Comparison of ENCODE assay signal across 8 mouse cellular contexts in the genomic region with DNA sequence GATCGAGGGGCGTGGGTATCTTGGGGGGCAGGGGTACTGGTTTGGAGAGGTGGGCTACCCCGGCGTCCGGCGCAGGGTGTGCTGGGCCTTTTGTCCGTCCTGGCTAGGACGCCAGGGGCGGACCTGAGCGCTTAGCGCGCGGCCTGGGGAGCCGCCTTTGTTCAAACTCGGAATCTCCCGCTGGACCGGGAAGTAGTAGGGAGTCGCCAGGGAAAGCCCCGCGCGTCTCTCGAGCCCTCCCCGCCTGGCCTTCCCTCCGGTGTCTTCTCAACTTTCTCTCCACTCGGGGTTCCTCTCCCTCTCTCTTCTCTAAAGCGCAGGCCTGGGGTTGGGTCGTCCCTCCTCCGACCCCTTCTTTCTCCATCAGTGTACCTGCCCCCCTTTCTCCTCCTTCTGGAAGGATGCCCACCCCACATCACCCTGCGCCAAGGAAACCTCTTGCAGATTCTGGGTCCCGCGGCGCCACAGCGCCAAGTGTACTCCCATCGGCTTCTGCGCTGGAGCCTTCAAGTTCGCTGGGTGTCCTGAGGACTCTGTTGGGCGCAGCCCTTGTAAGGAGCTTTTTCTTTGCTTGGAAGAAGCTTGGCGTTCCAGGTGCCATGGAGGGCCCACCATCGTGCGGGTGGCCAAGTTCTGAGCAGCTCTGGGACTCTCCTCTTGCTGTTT. TPM values are rescaled to one million over a fixed set of nuclear protein-coding genes. Genes with fewer than 3 reads are reported as not detected.
DNase-seq lines count a peak whose midpoint lies in the region; ATAC-seq and TF ChIP-seq lines count a peak whose summit lies in the region.

No protein-coding gene starts in this region.

- H3K9ac ChIP-seq in forebrain, postnatal 0 days = peak overlapping the region; percentile 92
- peak overlapping the region; percentile 54 for H3K9ac ChIP-seq in lung, postnatal 0 days (replicated peaks; ENCODE audit: low read depth)

- peak overlapping the region; percentile 86 for H3K4me2 ChIP-seq in forebrain, postnatal 0 days (ENCODE audit: low read depth)
- peak overlapping the region; percentile 90 for H3K4me2 ChIP-seq in lung, postnatal 0 days (replicated peaks; ENCODE audit: low read depth, low read length)

- TF ChIP-seq POLR2A in thymus, adult 2 months (IDR thresholded peaks at IDR 0.05; ENCODE audit: control insufficient read depth, extremely low read depth, insufficient read depth, low read length, poor library complexity) = no peak

- no peak for TF ChIP-seq CTCF in thymus, adult 2 months (IDR thresholded peaks at IDR 0.05; ENCODE audit: borderline replicate concordance, control insufficient read depth, extremely low read depth, insufficient read depth, low read length, poor library complexity)
- TF ChIP-seq CTCF in forebrain, postnatal 0 days (IDR thresholded peaks at IDR 0.05; ENCODE audit: low read depth) = 0 out of 2 replicates have a peak, but pooled peaks have one; percentile 1
- peak; percentile 43 for TF ChIP-seq CTCF in lung, postnatal 0 days (IDR thresholded peaks at IDR 0.05)

- peak overlapping the region; percentile 19 for H3K4me3 ChIP-seq in thymus, adult 2 months (ENCODE audit: control insufficient read depth, insufficient read depth, low read length)
- peak overlapping the region; percentile 82 for H3K4me3 ChIP-seq in forebrain, postnatal 0 days (ENCODE audit: low read depth, low read length)
- H3K4me3 ChIP-seq in lung, postnatal 0 days (ENCODE audit: low read depth, low read length) = peak overlapping the region; percentile 69

- H3K4me1 ChIP-seq in thymus, adult 2 months (replicated peaks; ENCODE audit: control insufficient read depth, insufficient read depth, low read length) = no peaks in the 10 kb centered on the region
- peaks cover 22% of the 10 kb centered on the region; the same call in 1 of the 2 replicates for H3K4me1 ChIP-seq in forebrain, postnatal 0 days (ENCODE audit: insufficient read depth)
- H3K4me1 ChIP-seq in lung, postnatal 0 days (ENCODE audit: insufficient read depth, low read depth, low read length) = peaks cover 12% of the 10 kb centered on the region; the same call in 1 of the 2 replicates

- TF ChIP-seq EP300 in lung, postnatal 0 days (IDR thresholded peaks at IDR 0.05) = no peak

- no peaks in the 10 kb centered on the region for H3K9me3 ChIP-seq in forebrain, postnatal 0 days (ENCODE audit: low read length)
- H3K9me3 ChIP-seq in lung, postnatal 0 days (ENCODE audit: low read length) = no peaks in the 10 kb centered on the region

- intact Hi-C loops in heart, postnatal 25 days (cut with DNase I) = loop anchor here (2.0 to 5.0 kb wide), 2 partner anchors 14 to 84 kb away; no protein-coding TSS in a partner anchor

- no peaks in the 10 kb centered on the region for H3K36me3 ChIP-seq in thymus, adult 2 months (ENCODE audit: control insufficient read depth, insufficient read depth, low read length)
- H3K36me3 ChIP-seq in forebrain, postnatal 0 days (ENCODE audit: insufficient read depth) = no peaks in the 10 kb centered on the region
- no peaks in the 10 kb centered on the region for H3K36me3 ChIP-seq in lung, postnatal 0 days (ENCODE audit: insufficient read depth, low read length)

- H3K27me3 ChIP-seq in thymus, adult 2 months (ENCODE audit: control insufficient read depth, insufficient read depth, low read length) = no peaks in the 10 kb centered on the region
- H3K27me3 ChIP-seq in forebrain, postnatal 0 days (ENCODE audit: insufficient read depth, low read length) = no peaks in the 10 kb centered on the region
- no peaks in the 10 kb centered on the region for H3K27me3 ChIP-seq in lung, postnatal 0 days (replicated peaks; ENCODE audit: insufficient read depth, low read length)

- no peak overlapping the region; the same call in 1 of the 2 replicates for H3K27ac ChIP-seq in thymus, adult 2 months (ENCODE audit: control insufficient read depth, insufficient read depth, low read length)
- peak overlapping the region; percentile 92 for H3K27ac ChIP-seq in forebrain, postnatal 0 days (ENCODE audit: low read depth, low read length)
- H3K27ac ChIP-seq in lung, postnatal 0 days (ENCODE audit: low read length) = peak overlapping the region; percentile 70

- peak; percentile 68 for ATAC-seq in forebrain, postnatal 0 days
- peak; percentile 81 for ATAC-seq in lung, postnatal 0 days
- ATAC-seq in activated CD4-positive, CD25-positive, alpha-beta regulatory T cell, adult 4 months = no peak

- DNase-seq in thymus, adult 2 months = no peak
- DNase-seq in thymus, adult 18-20 months = no peak
- peak; percentile 81 for DNase-seq in forebrain, postnatal 0 days
- DNase-seq in heart, postnatal 25 days (ENCODE audit: low spot score) = peak; percentile 59
- DNase-seq in layer of hippocampus, postnatal 14 days (ENCODE audit: low spot score in 2 of 2) = peak; percentile 58
- DNase-seq in lung, postnatal 0 days (ENCODE audit: low spot score) = peak; percentile 79
- DNase-seq in right cerebral cortex, adult 2 months (ENCODE audit: low spot score in 2 of 2) = peak; percentile 49 to 68

- 4% methylated on average over 40 of the region's 40 CpGs for WGBS in thymus, adult 2 months
- under 1% methylated on average over 40 of the region's 40 CpGs for WGBS in forebrain, postnatal 0 days
- WGBS in lung, postnatal 0 days = under 1% methylated on average over 31 of the region's 40 CpGs

RNA-seq across cellular contexts. Expression of gene Pxdn, which starts 1.1 kb away (rescaled TPM):
- 13.0 and 17.2 TPM in 2 replicates for polyA plus RNA-seq in thymus, adult 2 months (2012; rRNA removed)
- 50.5 and 67.5 TPM in 2 replicates for total RNA-seq in forebrain, postnatal 0 days (2014; rRNA removed)
- 10.0 and 12.5 TPM in 2 replicates for polyA plus RNA-seq in forebrain, postnatal 0 days (2015; fragmentation: Nextera tagmentation; extraction: Ambion mirVana)
- 10 to 100 TPM; 62.2 to 65.1 TPM for total RNA-seq in heart, postnatal 25 days (2021)
- 10 to 100 TPM; 73.9 to 82.6 TPM for total RNA-seq in layer of hippocampus, postnatal 14 days (2021)
- polyA plus RNA-seq in lung, postnatal 0 days (2015; fragmentation: Nextera tagmentation; extraction: Ambion mirVana) = 56.1 and 66.0 TPM in 2 replicates
- polyA plus RNA-seq in activated CD4-positive, CD25-positive, alpha-beta regulatory T cell, adult 4 months (2017; shearing (Covaris generic)) = not detected

Comparison
In these comparisons a context has a peak if more than half of its experiments do, and no peak if none do; other contexts are left out.
1. DNase-seq: peak in forebrain, postnatal 0 days (single experiment), heart, postnatal 25 days (single experiment), layer of hippocampus, postnatal 14 days (2 of 2), lung, postnatal 0 days (single experiment) and right cerebral cortex, adult 2 months (2 of 2); none in thymus, adult 2 months (single experiment) and thymus, adult 18-20 months (0 of 2).
2. H3K4me3 ChIP-seq: peak in every context shown above with its lines; median percentile 82 in forebrain, postnatal 0 days; 69 in lung, postnatal 0 days; 19 in thymus, adult 2 months.
3. RNA of gene Pxdn, which starts 1.1 kb away (polyA plus RNA-seq): 56.1 to 66.0 TPM in lung, postnatal 0 days, 13.0 to 17.2 TPM in thymus, adult 2 months and 10.0 to 12.5 TPM in forebrain, postnatal 0 days; not detected in activated CD4-positive, CD25-positive, alpha-beta regulatory T cell, adult 4 months; every median in the first group is over 10 times any median in the second.